Mouse (Mus musculus) lung, embryonic 15.5 days (tissue): ENCODE results near the gene Sox5. TPM values are rescaled to one million over a fixed set of nuclear protein-coding genes. Genes with fewer than 3 reads are reported as not detected.

Experiments
- ATAC-seq: fragments of 200-750 bp; cut with Nextera tagmentation; 2 replicates; pipeline ENCODE4 v1.8.0; 2017; ENCODE audit warnings: moderate number of reproducible peaks, borderline replicate concordance; ENCODE audit not compliant: low FRiP score, low TSS enrichment; ENCODE audit errors: extremely low read depth
- H3K27ac ChIP-seq: fragments of 300-500 bp; sonication (generic); 2 replicates; pipeline ENCODE4 v1.5.1; 2015; ENCODE audit warnings: moderate library complexity, mild to moderate bottlenecking, inconsistent platforms
- H3K27me3 ChIP-seq: fragments of 300-500 bp; sonication (generic); 2 replicates; pipeline ENCODE4 v1.6.1; 2015; ENCODE audit warnings: inconsistent platforms
- H3K36me3 ChIP-seq: fragments of 300-500 bp; sonication (generic); 2 replicates; pipeline ENCODE4 v1.6.1; 2015; ENCODE audit warnings: inconsistent platforms
- H3K4me1 ChIP-seq: fragments of 300-500 bp; sonication (generic); 2 replicates; pipeline ENCODE4 v1.6.1; 2015; ENCODE audit warnings: inconsistent platforms
- H3K4me2 ChIP-seq: fragments of 300-500 bp; sonication (generic); 2 replicates; pipeline ENCODE4 v1.6.1; 2015; ENCODE audit warnings: inconsistent platforms, mild to moderate bottlenecking, moderate library complexity
- H3K4me3 ChIP-seq: fragments of 300-500 bp; sonication (generic); 2 replicates; pipeline ENCODE4 v1.5.1; 2015; ENCODE audit warnings: mild to moderate bottlenecking, inconsistent platforms
- H3K9ac ChIP-seq: fragments of 300-500 bp; sonication (generic); 2 replicates; pipeline ENCODE4 v1.6.1; 2015; ENCODE audit warnings: inconsistent platforms
- H3K9me3 ChIP-seq: fragments of 300-500 bp; sonication (generic); 2 replicates; pipeline ENCODE4 v1.6.1; 2016; ENCODE audit warnings: inconsistent platforms
- WGBS: fragments of 180-500 bp; shearing (Covaris S2); methylation state at CpG from one replicate; pipeline ENCODE4 v1.1.7; 2015; 5-methylcytosine and 5-hydroxymethylcytosine counted together
- polyA plus RNA-seq: library from polyadenylated mRNA; unstranded; fragments of >200 nt; fragmentation: Nextera tagmentation; extraction: Ambion mirVana; gene quantifications from 2 replicates; pipeline ENCODE4 v1.2.1, GENCODE M21; 2015

Gene Sox5
- polyA plus RNA-seq, 1 experiment from 2014 or later, result 23.7 TPM

DNA sequence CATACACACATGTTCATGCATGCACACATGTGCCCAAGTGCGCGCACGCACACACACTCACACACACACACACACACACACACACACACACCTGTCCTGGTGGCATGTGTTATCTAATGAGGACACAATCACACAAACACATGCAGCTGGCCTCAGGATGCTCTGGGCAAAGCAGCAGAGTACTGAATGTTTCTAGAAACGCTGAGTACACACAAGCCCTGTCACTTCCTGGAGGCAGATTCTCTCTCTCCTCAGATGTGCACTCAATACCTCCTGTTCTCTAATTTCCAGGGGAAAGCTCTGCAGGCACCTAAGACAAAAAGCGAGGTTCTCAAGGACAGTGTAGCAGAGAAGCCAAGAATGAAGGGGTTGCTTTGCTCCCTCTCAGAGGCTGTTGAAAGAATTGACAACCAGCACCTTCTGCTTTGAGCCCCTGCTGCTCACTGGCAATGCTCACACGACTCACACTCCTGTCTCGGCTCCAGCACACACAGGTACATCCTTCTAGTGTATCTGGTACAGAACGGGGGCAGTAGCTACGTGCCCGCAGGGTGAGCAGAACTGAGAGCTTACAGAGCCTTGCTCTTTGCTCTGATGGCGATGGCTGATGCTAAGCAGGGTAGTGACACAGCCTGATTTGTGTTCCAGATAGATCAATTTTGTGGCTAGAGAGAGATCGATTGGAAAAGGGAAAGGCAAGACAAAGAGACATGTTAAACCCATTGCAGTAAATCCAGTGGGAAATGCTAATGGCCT is 833.0 kb downstream of the Sox5 start:
- no peak for ATAC-seq
- Histone ChIP-seq H3K4me3 (no peak overlapping the region), H3K9ac (no peak overlapping the region), H3K4me2 (no peak overlapping the region), H3K36me3 (no peaks in the 10 kb centered on the region), H3K27ac (no peak overlapping the region), H3K4me1 (no peaks in the 10 kb centered on the region), H3K9me3 (no peaks in the 10 kb centered on the region), H3K27me3 (no peaks in the 10 kb centered on the region)
- 75% methylated on average over 12 of the region's 12 CpGs for WGBS

DNA sequence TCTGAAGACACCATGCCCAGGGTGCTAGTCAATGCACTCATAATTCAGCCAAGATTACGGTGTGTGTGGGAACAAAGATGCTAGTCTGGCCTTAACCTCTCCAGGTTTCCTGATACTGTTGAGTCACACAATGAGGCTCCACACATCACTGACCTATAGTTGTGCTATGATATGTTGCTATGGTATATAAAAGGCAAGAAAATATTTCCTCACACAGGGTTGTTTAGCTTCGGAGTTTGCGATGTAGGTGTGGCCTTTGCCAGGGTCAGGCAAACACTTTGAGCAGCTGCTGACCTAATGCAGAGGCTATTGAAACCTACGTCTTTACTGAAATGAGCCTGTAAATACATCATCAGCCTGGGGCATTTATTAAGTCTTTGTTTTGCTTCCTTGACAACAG is 833.7 kb downstream of the Sox5 start:
- WGBS, result 76% methylated on average over 4 of the region's 4 CpGs

DNA sequence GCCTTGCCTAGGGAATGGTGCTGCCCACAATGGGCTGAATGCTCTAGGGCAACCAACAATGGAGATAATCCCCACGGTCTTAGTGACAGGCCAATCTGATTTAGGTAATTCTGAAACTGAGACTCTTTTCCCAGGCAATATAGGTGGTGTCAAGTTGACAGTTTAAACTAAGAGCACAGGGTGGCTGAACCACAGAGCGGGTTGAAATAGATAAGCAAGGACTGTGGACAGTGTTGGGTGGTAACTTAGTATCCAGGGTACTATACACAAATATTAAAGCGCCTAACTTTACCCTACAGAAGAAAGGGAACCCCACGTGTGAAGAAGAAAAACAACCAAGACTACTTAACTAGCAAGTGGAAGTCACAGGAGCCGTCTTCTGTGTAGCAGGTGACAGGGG is 838.7 kb downstream of the Sox5 start:
- Histone ChIP-seq H3K4me3 (no peak overlapping the region), H3K9ac (no peak overlapping the region), H3K27me3 (no peaks in the 10 kb centered on the region), H3K36me3 (no peaks in the 10 kb centered on the region), H3K4me2 (no peak overlapping the region), H3K9me3 (no peaks in the 10 kb centered on the region), H3K4me1 (no peaks in the 10 kb centered on the region), H3K27ac (no peak overlapping the region)
- ATAC-seq, result no peak
- 81% methylated on average over 5 of the region's 5 CpGs for WGBS

More for the DNA sequence above, 833.7 kb downstream of the Sox5 start:
- no peak overlapping the region for H3K4me2 ChIP-seq
- no peaks in the 10 kb centered on the region for H3K4me1 ChIP-seq
- no peaks in the 10 kb centered on the region for H3K9me3 ChIP-seq
- no peak overlapping the region for H3K27ac ChIP-seq
- no peaks in the 10 kb centered on the region for H3K36me3 ChIP-seq
- H3K4me3 ChIP-seq, result no peak overlapping the region
- no peaks in the 10 kb centered on the region for H3K27me3 ChIP-seq
- ATAC-seq, result no peak
- H3K9ac ChIP-seq, result no peak overlapping the region

DNA sequence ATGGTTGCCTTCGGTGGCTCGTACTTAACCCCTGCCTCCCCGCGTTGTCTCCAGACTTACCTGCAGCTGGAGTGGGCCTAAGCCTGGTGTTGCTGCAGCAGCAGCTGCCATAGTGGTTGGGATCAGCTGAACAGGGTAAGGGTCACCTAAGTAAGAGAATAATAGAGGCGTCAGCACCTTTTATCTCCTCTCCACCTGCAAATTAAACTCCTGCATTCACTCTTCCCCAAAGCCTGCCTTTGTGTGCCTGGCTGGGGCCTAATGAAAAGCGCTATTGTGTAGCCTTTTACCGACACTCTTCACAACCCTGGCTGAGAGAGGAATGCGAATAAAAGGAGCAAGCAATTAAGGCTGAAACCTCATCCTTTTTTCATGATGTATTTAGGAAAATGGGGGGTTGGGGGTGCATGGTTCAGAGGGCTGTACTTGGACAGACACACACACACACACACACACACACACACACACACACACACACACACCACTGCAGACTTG is 840.4 kb downstream of the Sox5 start:
- H3K27me3 ChIP-seq, result no peaks in the 10 kb centered on the region
- ATAC-seq, result no peak
- no peak overlapping the region for H3K4me2 ChIP-seq
- WGBS, result 53% methylated on average over 8 of the region's 8 CpGs
- H3K36me3 ChIP-seq, result no peaks in the 10 kb centered on the region
- no peaks in the 10 kb centered on the region for H3K9me3 ChIP-seq
- no peak overlapping the region for H3K27ac ChIP-seq
- no peak overlapping the region for H3K9ac ChIP-seq
- H3K4me3 ChIP-seq, result no peak overlapping the region
- H3K4me1 ChIP-seq, result no peaks in the 10 kb centered on the region

DNA sequence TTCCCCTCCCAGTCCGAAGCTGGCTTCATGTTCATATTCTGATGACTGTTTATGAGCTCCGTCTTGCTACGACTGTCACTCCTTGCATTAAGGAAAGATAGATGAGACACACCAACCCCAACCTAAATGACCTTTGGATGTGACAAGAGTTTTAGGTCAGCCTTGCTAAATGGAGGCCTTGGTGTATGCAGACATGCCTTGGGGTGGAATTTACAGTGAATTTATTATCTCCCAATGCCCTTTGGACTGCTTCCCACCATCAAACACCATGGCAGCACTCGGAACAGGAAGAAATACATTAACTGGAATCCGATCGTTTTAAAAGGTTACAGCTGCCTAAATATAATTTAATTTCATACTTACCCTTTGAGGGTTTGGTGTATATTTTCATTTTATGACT is 858.6 kb downstream of the Sox5 start:
- H3K4me3 ChIP-seq, result no peak overlapping the region
- no peak overlapping the region for H3K27ac ChIP-seq
- WGBS, result 52% methylated on average over 6 of the region's 6 CpGs
- no peaks in the 10 kb centered on the region for H3K27me3 ChIP-seq
- ATAC-seq, result no peak
- H3K9ac ChIP-seq, result no peak overlapping the region
- H3K4me1 ChIP-seq, result no peaks in the 10 kb centered on the region
- no peaks in the 10 kb centered on the region for H3K9me3 ChIP-seq
- H3K4me2 ChIP-seq, result no peak overlapping the region
- no peaks in the 10 kb centered on the region for H3K36me3 ChIP-seq

DNA sequence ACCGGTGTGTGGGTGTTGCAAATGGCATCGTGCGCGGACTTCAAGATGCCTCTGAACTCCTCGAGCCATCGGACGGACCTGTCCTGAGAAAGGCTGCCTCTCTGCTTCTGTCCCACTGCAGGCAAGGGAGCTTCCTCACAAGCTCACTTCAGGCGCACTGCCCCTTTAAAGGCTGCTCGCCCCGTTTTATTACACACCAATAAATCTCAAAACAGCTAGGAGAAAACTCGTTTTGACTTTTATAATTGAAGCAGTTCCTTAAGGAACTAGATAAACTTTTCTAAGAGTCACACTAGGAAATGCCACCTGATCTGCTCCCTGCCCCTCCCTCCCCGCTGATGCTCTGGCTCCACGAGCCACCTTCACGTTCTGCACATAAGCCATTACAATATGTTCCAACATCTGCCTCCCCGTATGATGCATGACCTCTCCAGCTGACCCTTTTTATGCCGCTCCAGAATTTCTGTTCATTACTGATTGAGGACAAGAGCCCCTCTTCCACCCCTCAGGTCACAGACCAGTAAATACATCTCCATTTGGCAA is 863.3 kb downstream of the Sox5 start:
- Histone ChIP-seq H3K27ac (no peak overlapping the region), H3K4me2 (no peak overlapping the region), H3K27me3 (no peaks in the 10 kb centered on the region), H3K4me1 (no peaks in the 10 kb centered on the region), H3K9me3 (no peaks in the 10 kb centered on the region), H3K4me3 (no peak overlapping the region), H3K9ac (no peak overlapping the region), H3K36me3 (no peaks in the 10 kb centered on the region)
- WGBS, result 43% methylated on average over 16 of the region's 16 CpGs
- no peak for ATAC-seq

DNA sequence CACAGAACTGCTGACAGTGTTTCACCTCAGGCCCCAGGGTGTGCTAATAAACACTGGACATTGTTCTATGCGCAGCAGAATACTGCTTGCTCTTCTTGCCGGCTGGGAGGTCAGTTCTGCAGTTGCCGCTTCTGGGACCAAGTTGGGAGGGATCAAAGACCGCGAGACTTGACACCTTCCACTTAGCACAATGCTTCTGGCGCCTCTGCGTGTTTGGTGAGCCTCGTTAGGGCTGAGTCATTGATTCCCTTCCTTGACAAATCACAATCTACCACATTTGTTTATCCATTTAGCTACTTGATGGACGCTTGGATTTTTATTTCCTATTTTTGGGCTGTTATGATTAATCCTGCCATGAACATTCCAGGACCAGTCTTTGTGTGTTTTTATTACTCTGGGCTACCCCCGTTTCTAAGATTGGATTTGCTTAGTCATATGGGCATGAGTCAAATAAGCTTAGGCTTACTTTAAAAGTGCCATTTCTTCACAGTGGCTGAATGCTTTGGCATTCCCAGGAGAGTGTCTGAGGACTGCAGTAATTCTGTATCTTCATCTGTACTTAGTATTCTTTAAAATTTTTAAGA is 865.5 kb downstream of the Sox5 start:
- H3K27me3 ChIP-seq, result no peaks in the 10 kb centered on the region
- no peak overlapping the region for H3K4me3 ChIP-seq
- H3K4me2 ChIP-seq, result no peak overlapping the region
- WGBS, result 54% methylated on average over 10 of the region's 10 CpGs
- H3K27ac ChIP-seq, result no peak overlapping the region
- no peaks in the 10 kb centered on the region for H3K36me3 ChIP-seq
- no peaks in the 10 kb centered on the region for H3K9me3 ChIP-seq
- no peaks in the 10 kb centered on the region for H3K4me1 ChIP-seq
- no peak for ATAC-seq
- no peak overlapping the region for H3K9ac ChIP-seq

DNA sequence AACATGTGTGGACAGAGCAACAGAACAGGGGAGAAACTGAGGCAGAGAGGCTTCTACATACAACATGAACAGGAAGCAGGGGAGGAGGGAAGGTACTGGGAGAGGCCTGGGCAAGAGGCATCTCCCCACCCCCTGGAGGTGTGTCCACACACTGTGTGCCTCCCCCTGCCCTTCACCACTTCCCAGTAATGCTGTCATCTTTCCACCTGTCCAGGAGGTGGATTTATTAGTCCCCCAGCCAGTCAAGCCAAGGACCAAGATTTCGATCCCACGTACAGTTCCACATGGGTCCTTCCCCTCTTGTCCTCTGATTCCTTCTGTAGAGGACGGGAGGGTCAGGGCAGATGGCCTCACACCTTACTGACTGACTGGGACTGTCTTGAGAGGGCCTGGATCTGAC is 866.1 kb downstream of the Sox5 start:
- Histone ChIP-seq H3K27me3 (no peaks in the 10 kb centered on the region), H3K9me3 (no peaks in the 10 kb centered on the region), H3K4me2 (no peak overlapping the region), H3K36me3 (no peaks in the 10 kb centered on the region), H3K4me3 (no peak overlapping the region), H3K27ac (no peak overlapping the region), H3K9ac (no peak overlapping the region), H3K4me1 (no peaks in the 10 kb centered on the region)
- no peak; the same call in 1 of the 2 replicates for ATAC-seq
- WGBS, result 77% methylated on average over 3 of the region's 3 CpGs

DNA sequence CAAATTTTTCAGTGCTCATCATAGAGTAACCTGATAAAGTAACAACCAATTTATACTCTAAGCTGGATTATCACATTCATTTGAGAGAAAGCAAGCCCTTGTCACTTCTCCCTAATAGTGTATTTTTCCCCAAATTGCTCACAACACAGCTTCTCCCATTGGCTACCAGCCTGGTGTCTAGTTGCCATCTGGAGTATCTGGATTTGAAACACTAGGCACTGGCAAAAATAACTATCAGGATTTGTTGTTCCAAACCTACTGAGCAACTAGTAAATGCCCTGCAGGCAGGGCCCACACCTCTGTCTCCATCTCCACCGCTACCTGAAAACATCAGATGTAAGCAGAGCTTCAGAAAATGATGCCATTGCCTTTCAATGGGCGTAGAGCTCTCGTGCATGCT is 869.5 kb downstream of the Sox5 start:
- Histone ChIP-seq H3K27me3 (no peaks in the 10 kb centered on the region), H3K4me2 (no peak overlapping the region), H3K9ac (no peak overlapping the region), H3K27ac (no peak overlapping the region), H3K4me1 (no peaks in the 10 kb centered on the region), H3K9me3 (no peaks in the 10 kb centered on the region), H3K4me3 (no peak overlapping the region), H3K36me3 (no peaks in the 10 kb centered on the region)
- 89% methylated on average over 3 of the region's 3 CpGs for WGBS
- no peak for ATAC-seq

DNA sequence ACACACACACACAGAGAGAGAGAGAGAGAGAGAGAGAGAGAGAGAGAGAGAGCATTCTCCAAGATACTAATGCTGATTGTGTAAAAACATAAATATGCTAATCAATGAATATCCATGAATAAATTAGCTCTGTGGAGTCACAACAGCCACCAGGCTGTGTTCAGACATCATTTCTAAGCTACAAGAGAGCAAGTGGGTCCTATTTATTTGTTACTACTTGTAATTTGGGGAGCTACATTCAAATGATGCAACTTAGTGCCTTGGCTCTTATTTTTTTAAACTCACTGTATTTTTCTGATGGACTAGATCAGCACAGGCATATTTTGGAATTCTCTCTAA is 877.1 kb downstream of the Sox5 start:
- Histone ChIP-seq H3K9ac (no peak overlapping the region), H3K4me3 (no peak overlapping the region), H3K27ac (no peak overlapping the region), H3K9me3 (no peaks in the 10 kb centered on the region), H3K4me1 (no peaks in the 10 kb centered on the region), H3K36me3 (no peaks in the 10 kb centered on the region), H3K4me2 (no peak overlapping the region), H3K27me3 (no peaks in the 10 kb centered on the region)
- ATAC-seq, result no peak

DNA sequence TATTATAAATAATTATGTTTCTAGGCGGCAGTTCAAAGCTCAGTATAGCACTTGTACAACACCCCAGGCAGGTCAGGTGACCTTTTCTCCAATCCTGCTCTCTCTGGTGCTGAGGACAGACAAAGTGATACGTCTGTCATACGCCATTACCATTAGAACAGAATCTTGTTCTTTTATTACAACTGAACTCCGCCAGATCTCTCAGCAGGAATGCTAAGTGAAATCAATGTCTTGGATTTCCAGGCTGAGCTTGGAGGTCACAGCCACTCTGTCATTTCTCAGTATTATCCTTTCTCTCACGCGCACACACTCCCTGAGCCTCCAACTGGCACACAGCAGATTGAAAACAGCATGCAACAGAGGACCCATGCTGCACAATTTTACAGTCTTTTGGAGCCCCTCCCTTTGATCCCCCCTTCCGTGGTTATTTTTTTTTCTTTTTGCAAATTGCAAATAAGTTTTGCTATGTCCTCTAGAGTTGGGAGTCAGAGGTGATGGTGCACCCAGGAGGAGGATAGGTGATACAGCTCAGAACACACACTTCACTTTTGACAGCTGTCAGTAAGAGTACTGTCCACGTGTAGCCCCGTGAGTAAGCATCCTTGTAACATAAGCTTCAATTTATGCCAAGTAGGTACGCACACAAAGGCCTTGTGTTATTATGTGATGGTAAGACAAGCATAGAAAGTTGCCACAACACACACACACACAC is 877.6 kb downstream of the Sox5 start:
- 68% methylated on average over 10 of the region's 10 CpGs for WGBS

DNA sequence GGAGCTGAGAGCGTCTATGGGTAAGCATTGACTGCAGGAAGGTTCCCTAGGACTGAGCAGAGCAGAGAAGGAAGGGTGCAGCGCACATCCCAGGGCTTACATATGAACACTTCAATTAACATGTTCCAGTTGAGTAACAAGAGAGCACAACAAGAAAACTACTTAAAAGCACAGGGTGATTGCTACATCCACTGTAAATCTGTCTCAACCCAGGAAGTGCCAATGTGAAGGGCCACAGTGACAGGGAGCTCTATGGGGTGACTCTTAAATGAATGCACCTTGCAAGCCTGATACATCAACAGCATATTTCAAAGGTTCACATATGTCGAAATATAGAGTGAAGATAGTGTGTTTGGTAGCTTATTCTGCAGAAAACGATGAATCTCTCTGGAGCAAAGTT is 880.9 kb downstream of the Sox5 start:
- Histone ChIP-seq H3K4me3 (no peak overlapping the region), H3K4me1 (no peaks in the 10 kb centered on the region), H3K4me2 (no peak overlapping the region), H3K27me3 (no peaks in the 10 kb centered on the region), H3K9ac (no peak overlapping the region), H3K9me3 (no peaks in the 10 kb centered on the region), H3K27ac (no peak overlapping the region), H3K36me3 (no peaks in the 10 kb centered on the region)
- ATAC-seq, result no peak
- 92% methylated on average over 4 of the region's 4 CpGs for WGBS

More for the DNA sequence above, 877.6 kb downstream of the Sox5 start:
- Histone ChIP-seq H3K4me2 (no peak overlapping the region), H3K9me3 (no peaks in the 10 kb centered on the region), H3K36me3 (no peaks in the 10 kb centered on the region), H3K4me3 (no peak overlapping the region), H3K27ac (no peak overlapping the region), H3K27me3 (no peaks in the 10 kb centered on the region), H3K9ac (no peak overlapping the region), H3K4me1 (no peaks in the 10 kb centered on the region)
- no peak for ATAC-seq
